21 mouse cellular contexts compared by ENCODE assay signal in the genomic region with DNA sequence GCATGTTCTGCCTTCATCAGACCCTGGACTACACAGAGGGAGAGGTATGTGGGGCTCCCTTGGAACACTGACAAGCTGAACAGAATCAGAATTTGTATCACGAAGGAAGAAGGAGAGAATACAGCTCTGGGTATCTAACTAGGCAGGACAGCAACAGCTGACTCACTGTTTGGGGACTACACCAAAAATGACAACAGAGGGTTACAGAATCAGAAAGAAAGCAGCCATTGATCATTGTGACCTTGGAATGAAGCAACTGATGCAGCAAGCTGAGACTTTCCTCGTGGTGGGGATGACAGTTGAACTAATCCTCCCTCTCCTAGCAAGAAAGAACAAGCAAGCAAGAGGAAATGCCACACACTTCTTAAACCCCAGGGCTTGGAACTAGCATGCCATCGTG.
"Had no signal": no experiment of that assay in that cellular context is flagged by ENCODE, and none has a peak within 500 bp of the region (broad histone marks: within the 10 kb centered on the region; RNA-seq: fewer than 3 reads in every experiment).

No protein-coding gene starts in this region.

- H3K9me3 ChIP-seq: intestine, embryonic 15.5 days; kidney, embryonic 15.5 days; liver, embryonic 13.5 days; midbrain, embryonic 12.5 days; midbrain, embryonic 15.5 days; neural tube, embryonic 12.5 days; neural tube, embryonic 15.5 days; stomach, embryonic 15.5 days had no signal

- H3K36me3 ChIP-seq: intestine, embryonic 15.5 days; kidney, embryonic 15.5 days; liver, embryonic 13.5 days; midbrain, embryonic 12.5 days; midbrain, embryonic 15.5 days; neural tube, embryonic 12.5 days; neural tube, embryonic 15.5 days; stomach, embryonic 15.5 days had no signal

- H3K27ac ChIP-seq: intestine, embryonic 15.5 days; kidney, embryonic 15.5 days; left cerebral cortex, adult 2 months; liver, embryonic 13.5 days; macrophage; midbrain, embryonic 12.5 days; midbrain, embryonic 15.5 days; neural tube, embryonic 12.5 days; neural tube, embryonic 15.5 days; stomach, embryonic 15.5 days had no signal

- H3K27me3 ChIP-seq: intestine, embryonic 15.5 days; kidney, embryonic 15.5 days; liver, embryonic 13.5 days; midbrain, embryonic 12.5 days; midbrain, embryonic 15.5 days; neural tube, embryonic 12.5 days; neural tube, embryonic 15.5 days; stomach, embryonic 15.5 days had no signal

- ATAC-seq: intestine, embryonic 15.5 days; midbrain, embryonic 15.5 days had no signal

- H3K4me2 ChIP-seq: intestine, embryonic 15.5 days; kidney, embryonic 15.5 days; liver, embryonic 13.5 days; lung, embryonic 14.5 days; midbrain, embryonic 12.5 days; midbrain, embryonic 15.5 days; neural tube, embryonic 12.5 days; neural tube, embryonic 15.5 days; stomach, embryonic 15.5 days had no signal

- H3K9ac ChIP-seq: intestine, embryonic 15.5 days; kidney, embryonic 15.5 days; liver, embryonic 13.5 days; lung, embryonic 14.5 days; midbrain, embryonic 12.5 days; midbrain, embryonic 15.5 days; neural tube, embryonic 12.5 days; neural tube, embryonic 15.5 days; stomach, embryonic 15.5 days had no signal

- H3K4me3 ChIP-seq: intestine, embryonic 15.5 days; kidney, embryonic 15.5 days; left cerebral cortex, adult 2 months; liver, embryonic 13.5 days; midbrain, embryonic 12.5 days; midbrain, embryonic 15.5 days; neural tube, embryonic 12.5 days; neural tube, embryonic 15.5 days; stomach, embryonic 15.5 days had no signal

- DNase-seq: kidney, adult 11 months; kidney, adult 8-10 months; kidney, postnatal 10 days; kidney, postnatal 36 days; layer of hippocampus, postnatal 36 days; liver, embryonic 13.5 days; lung, embryonic 14.5 days; lung, postnatal 14 days; retina, postnatal 1 day; right cerebral cortex, postnatal 25 days; spleen, adult 18-20 months; thymus, postnatal 25 days had no signal

- H3K4me1 ChIP-seq: intestine, embryonic 15.5 days; kidney, embryonic 15.5 days; liver, embryonic 13.5 days; midbrain, embryonic 12.5 days; midbrain, embryonic 15.5 days; neural tube, embryonic 12.5 days; neural tube, embryonic 15.5 days; stomach, embryonic 15.5 days had no signal
